Mouse (Mus musculus): ENCODE measurements at regions not wholly inside any gene's neighbourhood (a gene's known extent, or its start where the extent isn't known, plus 50 kb on each side); places are given as distances from the start of the nearest gene placed in this dataset.
A peak's percentile ranks its signal among the peaks of the same experiment; 100 is the strongest.

- ATAC-seq (ENCODE audit: low FRiP score): no peak
- 88% methylated on average over 4 of the region's 4 CpGs for WGBS
- no peak overlapping the region for H3K4me2 ChIP-seq
- H3K27me3 ChIP-seq (replicated peaks): no peaks in the 10 kb centered on the region
- H3K27ac ChIP-seq (replicated peaks): no peak overlapping the region
- peaks cover 3% of the 10 kb centered on the region; the same call in 1 of the 2 replicates for H3K4me1 ChIP-seq
- H3K9me3 ChIP-seq (replicated peaks): no peaks in the 10 kb centered on the region
- H3K9ac ChIP-seq (replicated peaks): no peak overlapping the region
- H3K4me3 ChIP-seq (replicated peaks): no peak overlapping the region
- H3K36me3 ChIP-seq: no peaks in the 10 kb centered on the region
These were observed 370.5 kb downstream of the Adam3 start for GRCm38 (mm10) chr8:24355146-24355545.

DNA sequence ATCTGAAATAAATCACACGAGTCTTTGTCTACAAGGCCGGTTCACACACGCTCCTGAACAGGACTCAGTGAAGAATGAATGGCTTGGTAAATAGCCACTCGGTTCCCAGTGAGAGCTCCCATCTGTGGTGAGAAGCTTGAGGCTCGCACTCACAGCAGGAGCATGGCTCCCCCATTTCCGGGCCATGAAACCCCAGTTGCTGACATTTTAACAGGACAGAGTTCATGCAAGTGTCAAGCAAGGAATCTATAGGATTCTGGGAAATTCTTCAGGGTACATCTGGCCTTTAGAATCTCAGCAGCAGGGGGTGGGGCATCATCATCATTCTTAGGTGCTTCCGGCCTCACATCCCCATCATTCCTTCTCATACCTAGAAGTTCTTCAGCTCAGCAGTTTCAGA lies 371.8 kb downstream of the Adam3 start:
- Histone ChIP-seq H3K36me3 (no peaks in the 10 kb centered on the region), H3K4me3 (replicated peaks) (no peak overlapping the region), H3K27me3 (replicated peaks) (no peaks in the 10 kb centered on the region), H3K27ac (replicated peaks) (no peak overlapping the region), H3K4me1 (peaks cover 3% of the 10 kb centered on the region; the same call in 1 of the 2 replicates), H3K9ac (replicated peaks) (no peak overlapping the region), H3K4me2 (no peak overlapping the region), H3K9me3 (replicated peaks) (no peaks in the 10 kb centered on the region)
- 28% methylated on average over 7 of the region's 7 CpGs for WGBS
- no peak for ATAC-seq (ENCODE audit: low FRiP score)

- Histone ChIP-seq H3K9me3 (replicated peaks) (no peaks in the 10 kb centered on the region), H3K9ac (replicated peaks) (no peak overlapping the region), H3K4me2 (no peak overlapping the region), H3K4me1 (peaks cover 3% of the 10 kb centered on the region; the same call in 1 of the 2 replicates), H3K27ac (replicated peaks) (no peak overlapping the region), H3K36me3 (no peaks in the 10 kb centered on the region), H3K27me3 (replicated peaks) (no peaks in the 10 kb centered on the region), H3K4me3 (replicated peaks) (no peak overlapping the region)
- no peak for ATAC-seq (ENCODE audit: low FRiP score)
- WGBS: 75% methylated on average over 9 of the region's 9 CpGs
These were observed 373.3 kb downstream of the Adam3 start for GRCm38 (mm10) chr8:24352322-24352721.

- WGBS: 44% methylated on average over 6 of the region's 6 CpGs
- Histone ChIP-seq H3K9ac (replicated peaks) (no peak overlapping the region), H3K36me3 (no peaks in the 10 kb centered on the region), H3K4me2 (peak overlapping the region; percentile 22; the same call in 1 of the 2 replicates), H3K4me3 (replicated peaks) (no peak overlapping the region), H3K4me1 (peaks cover 3% of the 10 kb centered on the region; the same call in 1 of the 2 replicates), H3K27ac (replicated peaks) (no peak overlapping the region), H3K9me3 (replicated peaks) (no peaks in the 10 kb centered on the region), H3K27me3 (replicated peaks) (no peaks in the 10 kb centered on the region)
- no peak for ATAC-seq (ENCODE audit: low FRiP score)
These were observed 373.9 kb downstream of the Adam3 start for GRCm38 (mm10) chr8:24351760-24352159.

DNA sequence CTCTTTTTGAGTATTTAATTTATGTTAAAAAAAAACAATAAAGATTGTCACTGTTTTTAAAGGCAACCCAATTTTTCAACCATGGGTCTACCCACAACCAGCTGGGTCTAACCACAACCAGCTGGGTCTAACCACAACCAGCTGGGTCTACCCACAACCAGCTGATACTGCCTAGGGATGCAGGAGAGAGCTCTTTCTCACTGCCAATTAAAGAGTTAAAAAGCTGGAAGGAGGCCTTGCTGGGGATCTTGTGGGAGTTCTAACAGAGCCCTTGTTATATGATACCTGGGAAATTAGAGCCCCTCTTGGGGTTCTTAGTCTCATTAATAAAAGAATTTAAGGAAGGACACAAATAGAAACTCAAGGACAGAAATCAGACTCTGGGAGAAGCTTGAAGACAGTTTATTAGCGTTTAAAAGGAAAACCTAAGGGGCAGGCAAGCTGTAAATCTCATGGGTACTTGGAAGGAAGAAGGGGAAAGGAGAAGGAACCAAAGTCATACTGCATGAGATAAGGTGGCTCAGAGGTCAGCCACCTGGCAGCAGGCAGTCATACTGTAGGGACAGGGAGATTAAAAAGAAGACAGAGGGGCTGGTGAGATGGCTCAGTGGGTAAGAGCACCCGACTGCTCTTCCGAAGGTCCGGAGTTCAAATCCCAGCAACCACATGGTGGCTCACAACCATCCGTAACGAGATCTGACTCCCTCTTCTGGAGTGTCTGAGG lies 379.1 kb downstream of the Adam3 start:
- WGBS: 85% methylated on average over 6 of the region's 6 CpGs
- ATAC-seq (ENCODE audit: low FRiP score): no peak
- no peaks in the 10 kb centered on the region for H3K4me1 ChIP-seq
- no peak overlapping the region for H3K4me3 ChIP-seq (replicated peaks)
- no peak overlapping the region for H3K9ac ChIP-seq (replicated peaks)
- no peaks in the 10 kb centered on the region for H3K27me3 ChIP-seq (replicated peaks)
- no peak overlapping the region for H3K27ac ChIP-seq (replicated peaks)
- H3K4me2 ChIP-seq: no peak overlapping the region
- H3K9me3 ChIP-seq (replicated peaks): no peaks in the 10 kb centered on the region
- H3K36me3 ChIP-seq: no peaks in the 10 kb centered on the region

DNA sequence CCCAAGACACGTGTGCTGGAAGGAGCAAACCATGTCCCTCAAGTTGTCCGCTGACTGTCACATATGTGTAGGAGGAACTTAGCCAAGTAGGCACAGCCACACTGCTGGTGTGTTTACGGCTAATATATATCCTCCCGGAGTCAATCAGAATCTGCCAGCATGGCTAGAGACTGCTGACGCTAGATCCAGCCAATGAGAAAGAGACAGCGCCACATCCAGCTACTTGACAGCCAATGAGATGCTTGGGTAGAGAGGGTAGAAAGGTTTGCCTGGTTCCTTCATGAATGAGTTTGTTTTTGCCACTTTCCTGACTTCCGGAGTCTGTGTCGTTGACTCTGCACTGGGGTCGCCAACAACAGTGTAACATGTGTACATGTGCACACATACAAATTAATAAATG lies 387.0 kb downstream of the Adam3 start:
- no peaks in the 10 kb centered on the region for H3K9me3 ChIP-seq (replicated peaks)
- H3K9ac ChIP-seq (replicated peaks): no peak overlapping the region
- H3K4me3 ChIP-seq (replicated peaks): no peak overlapping the region
- WGBS: 94% methylated on average over 9 of the region's 9 CpGs
- H3K27me3 ChIP-seq (replicated peaks): no peaks in the 10 kb centered on the region
- ATAC-seq (ENCODE audit: low FRiP score): no peak
- no peak overlapping the region for H3K27ac ChIP-seq (replicated peaks)
- no peaks in the 10 kb centered on the region for H3K4me1 ChIP-seq
- H3K4me2 ChIP-seq: no peak overlapping the region
- no peaks in the 10 kb centered on the region for H3K36me3 ChIP-seq

DNA sequence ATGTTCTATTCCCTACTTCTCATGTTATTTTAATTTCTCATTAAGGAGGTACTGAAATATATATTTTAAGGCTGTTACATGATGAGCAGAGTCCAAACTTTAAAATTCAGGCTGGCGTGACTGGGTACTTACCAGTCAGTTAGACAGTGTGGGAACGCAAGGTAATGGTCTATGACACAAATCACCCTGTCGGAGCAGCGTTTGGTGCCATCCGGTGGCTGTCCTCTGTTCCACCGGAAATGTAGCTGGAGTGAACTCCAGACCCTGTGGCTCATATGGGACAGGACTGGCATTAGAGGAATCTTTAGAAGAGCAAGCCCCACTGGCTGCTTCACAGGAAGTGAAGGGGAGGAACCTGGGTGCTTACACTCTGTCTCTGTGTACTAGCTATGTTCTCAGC lies 388.0 kb downstream of the Adam3 start:
- WGBS: 36% methylated on average over 6 of the region's 6 CpGs
- Histone ChIP-seq H3K4me1 (no peaks in the 10 kb centered on the region), H3K27ac (replicated peaks) (no peak overlapping the region), H3K4me3 (replicated peaks) (no peak overlapping the region), H3K9ac (replicated peaks) (no peak overlapping the region), H3K9me3 (replicated peaks) (no peaks in the 10 kb centered on the region), H3K27me3 (replicated peaks) (no peaks in the 10 kb centered on the region), H3K4me2 (no peak overlapping the region), H3K36me3 (no peaks in the 10 kb centered on the region)
- ATAC-seq (ENCODE audit: low FRiP score): no peak

DNA sequence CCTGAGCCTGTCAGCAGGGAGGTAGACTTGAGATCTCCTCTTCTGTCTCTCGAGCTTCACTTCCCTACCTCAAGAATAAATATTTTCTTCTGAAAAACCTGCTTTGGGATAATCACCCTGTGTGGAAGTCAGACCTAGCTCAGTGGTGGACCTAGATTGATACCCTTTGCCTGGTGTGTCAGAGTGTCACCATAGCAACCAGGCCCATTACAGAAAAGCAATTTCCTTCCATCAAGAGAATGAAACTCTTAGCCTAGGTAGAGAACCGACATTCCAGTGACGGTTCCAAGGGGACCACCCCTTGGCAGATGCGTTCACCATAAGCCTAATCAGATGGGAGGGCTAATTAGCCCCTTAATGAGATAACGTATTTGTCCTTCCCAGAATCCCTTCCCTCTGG lies 389.9 kb downstream of the Adam3 start:
- Histone ChIP-seq H3K4me2 (no peak overlapping the region), H3K9me3 (replicated peaks) (no peaks in the 10 kb centered on the region), H3K4me1 (no peaks in the 10 kb centered on the region), H3K27me3 (replicated peaks) (no peaks in the 10 kb centered on the region), H3K4me3 (replicated peaks) (no peak overlapping the region), H3K27ac (replicated peaks) (no peak overlapping the region), H3K36me3 (no peaks in the 10 kb centered on the region), H3K9ac (replicated peaks) (no peak overlapping the region)
- WGBS: 23% methylated on average over 5 of the region's 5 CpGs
- ATAC-seq (ENCODE audit: low FRiP score): no peak

GRCm38 (mm10) chr8:24333705-24334104 lies 391.9 kb downstream of the Adam3 start:
- Histone ChIP-seq H3K36me3 (no peaks in the 10 kb centered on the region), H3K9ac (replicated peaks) (no peak overlapping the region), H3K27ac (replicated peaks) (no peak overlapping the region), H3K9me3 (replicated peaks) (no peaks in the 10 kb centered on the region), H3K4me1 (no peaks in the 10 kb centered on the region), H3K4me3 (replicated peaks) (no peak overlapping the region), H3K27me3 (replicated peaks) (no peaks in the 10 kb centered on the region), H3K4me2 (no peak overlapping the region)
- WGBS: 76% methylated on average over 4 of the region's 4 CpGs
- ATAC-seq (ENCODE audit: low FRiP score): no peak

GRCm38 (mm10) chr8:24310893-24311292 lies 414.8 kb downstream of the Adam3 start:
- no peak for ATAC-seq (ENCODE audit: low FRiP score)
- Histone ChIP-seq H3K9me3 (replicated peaks) (no peaks in the 10 kb centered on the region), H3K27ac (replicated peaks) (no peak overlapping the region), H3K36me3 (no peaks in the 10 kb centered on the region), H3K9ac (replicated peaks) (no peak overlapping the region), H3K4me2 (no peak overlapping the region), H3K4me3 (replicated peaks) (no peak overlapping the region), H3K27me3 (replicated peaks) (no peaks in the 10 kb centered on the region), H3K4me1 (no peaks in the 10 kb centered on the region)
- 51% methylated on average over 4 of the region's 4 CpGs for WGBS

DNA sequence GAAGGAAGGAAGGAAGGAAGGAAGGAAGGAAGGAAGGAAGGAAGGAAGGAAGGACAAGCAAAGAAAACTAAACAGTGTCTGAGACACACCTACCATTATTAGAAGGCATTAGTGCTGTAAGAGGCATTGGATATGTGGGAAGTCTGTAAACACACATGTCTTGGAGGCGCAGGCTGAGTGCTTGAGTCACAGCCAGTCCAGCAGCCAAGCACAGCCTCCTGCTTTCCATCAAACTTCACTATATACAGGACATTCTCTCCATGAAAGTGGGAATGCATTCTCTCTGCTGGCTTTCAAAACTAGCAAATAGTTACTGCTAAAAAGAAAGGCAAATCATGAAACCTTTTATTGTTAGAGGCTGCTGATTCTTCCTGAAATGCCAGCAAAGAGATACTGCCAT lies 431.1 kb downstream of the Adam3 start:
- Histone ChIP-seq H3K27me3 (replicated peaks) (no peaks in the 10 kb centered on the region), H3K9ac (replicated peaks) (no peak overlapping the region), H3K4me3 (replicated peaks) (no peak overlapping the region), H3K4me1 (peaks cover 14% of the 10 kb centered on the region), H3K36me3 (no peaks in the 10 kb centered on the region), H3K4me2 (no peak overlapping the region), H3K9me3 (replicated peaks) (no peaks in the 10 kb centered on the region), H3K27ac (replicated peaks) (no peak overlapping the region)
- no peak for ATAC-seq (ENCODE audit: low FRiP score)
- WGBS: 79% methylated on average over 1 of the region's 1 CpGs

- no peak overlapping the region for H3K27ac ChIP-seq (replicated peaks)
- no peaks in the 10 kb centered on the region for H3K27me3 ChIP-seq (replicated peaks)
- no peak overlapping the region for H3K9ac ChIP-seq (replicated peaks)
- 41% methylated on average over 6 of the region's 6 CpGs for WGBS
- ATAC-seq (ENCODE audit: low FRiP score): peak; percentile 55; the same call in 1 of the 2 replicates
- H3K36me3 ChIP-seq: no peaks in the 10 kb centered on the region
- H3K9me3 ChIP-seq (replicated peaks): no peaks in the 10 kb centered on the region
- peaks cover 12% of the 10 kb centered on the region; the same call in 1 of the 2 replicates for H3K4me1 ChIP-seq
- H3K4me2 ChIP-seq: no peak overlapping the region
- H3K4me3 ChIP-seq (replicated peaks): no peak overlapping the region
These were observed 437.8 kb downstream of the Adam3 start for GRCm38 (mm10) chr8:24287861-24288260.

Measured in neural tube, embryonic 15.5 days (tissue).